Mouse (Mus musculus): ENCODE measurements around the gene Aqr.

The Aqr gene

GRCm38 (mm10) chr2:114060071-114060591 is 126.7 kb downstream of the Aqr start:
- DNase-seq (ENCODE audit: low spot score) = no peak

- no peak for DNase-seq (ENCODE audit: low spot score)
Measured at GRCm38 (mm10) chr2:114059608-114060007, 127.2 kb downstream of the Aqr start.

GRCm38 (mm10) chr2:114058226-114058796 is 128.5 kb downstream of the Aqr start:
- DNase-seq (ENCODE audit: low spot score) = no peak

GRCm38 (mm10) chr2:114057303-114057853 is 129.4 kb downstream of the Aqr start:
- no peak for DNase-seq (ENCODE audit: low spot score)

GRCm38 (mm10) chr2:114054129-114054528 is 132.7 kb downstream of the Aqr start:
- DNase-seq (ENCODE audit: low spot score) = no peak

GRCm38 (mm10) chr2:114052696-114053598 is 133.9 kb downstream of the Aqr start, which contains the start of gene Actc1:
TSS of gene Actc1 (minus strand) at chr2:114053548.
- no peak for DNase-seq (ENCODE audit: low spot score)

GRCm38 (mm10) chr2:114051871-114052241 is 135.0 kb downstream of the Aqr start:
- no peak for DNase-seq (ENCODE audit: low spot score)

Measured in urinary bladder, postnatal 25 days (tissue).